Mouse (Mus musculus) hindbrain, embryonic 13.5 days (tissue): ENCODE measurements around the gene Plek. TPM values are rescaled to one million over a fixed set of nuclear protein-coding genes. Genes with fewer than 3 reads are reported as not detected.

Experiments used
- ATAC-seq: fragments of 200-750 bp; cut with Nextera tagmentation; 2 replicates; pipeline ENCODE4 v1.8.0; 2017; ENCODE audit warnings: moderate TSS enrichment; ENCODE audit not compliant: low FRiP score
- H3K27ac ChIP-seq: fragments of 300-500 bp; sonication (generic); 2 replicates; pipeline ENCODE4 v1.5.1; 2015; ENCODE audit warnings: inconsistent platforms, mild to moderate bottlenecking, moderate library complexity
- H3K27me3 ChIP-seq: fragments of 300-500 bp; sonication (generic); 2 replicates; pipeline ENCODE4 v1.6.1; 2015; ENCODE audit warnings: mild to moderate bottlenecking, inconsistent platforms
- H3K36me3 ChIP-seq: fragments of 300-500 bp; sonication (generic); 2 replicates; pipeline ENCODE4 v1.6.1; 2015; ENCODE audit warnings: mild to moderate bottlenecking, inconsistent platforms
- H3K4me1 ChIP-seq: fragments of 300-500 bp; sonication (generic); replicated peaks from 2 replicates; pipeline ENCODE4 v1.6.1; 2015; ENCODE audit warnings: inconsistent platforms
- H3K4me2 ChIP-seq: fragments of 300-500 bp; sonication (generic); 2 replicates; pipeline ENCODE4 v1.6.1; 2015; ENCODE audit warnings: inconsistent platforms, mild to moderate bottlenecking, moderate library complexity
- H3K4me3 ChIP-seq: fragments of 300-500 bp; sonication (generic); 2 replicates; pipeline ENCODE4 v1.5.1; 2015; ENCODE audit warnings: mild to moderate bottlenecking, inconsistent platforms
- H3K9ac ChIP-seq: fragments of 300-500 bp; sonication (generic); 2 replicates; pipeline ENCODE4 v1.6.1; 2015; ENCODE audit warnings: mild to moderate bottlenecking, inconsistent platforms
- H3K9me3 ChIP-seq: fragments of 300-500 bp; sonication (generic); 2 replicates; pipeline ENCODE4 v1.6.1; 2016; ENCODE audit warnings: inconsistent platforms
- WGBS: fragments of 180-500 bp; shearing (Covaris S2); methylation state at CpG from one replicate; pipeline ENCODE4 v1.1.7; 2015; 5-methylcytosine and 5-hydroxymethylcytosine counted together
- polyA plus RNA-seq: library from polyadenylated mRNA; unstranded; fragments of >200 nt; fragmentation: Nextera tagmentation; extraction: Ambion mirVana; gene quantifications from 2 replicates; pipeline ENCODE4 v1.2.1, GENCODE M21; 2015

Gene Plek
- polyA plus RNA-seq, 1 experiment from 2014 or later = 4.6 TPM

- no peak overlapping the region for H3K4me2 ChIP-seq
- H3K27me3 ChIP-seq = no peaks in the 10 kb centered on the region
- no peak overlapping the region for H3K4me3 ChIP-seq
- no peaks in the 10 kb centered on the region for H3K4me1 ChIP-seq
- H3K9me3 ChIP-seq = no peaks in the 10 kb centered on the region
- H3K9ac ChIP-seq = no peak overlapping the region
- no peaks in the 10 kb centered on the region for H3K36me3 ChIP-seq
- ATAC-seq = no peak
- no peak overlapping the region for H3K27ac ChIP-seq
Observed at GRCm38 (mm10) chr11:16996818-16997217, 55.4 kb downstream of the Plek start.

GRCm38 (mm10) chr11:16992880-16993279 lies 59.3 kb downstream of the Plek start:
- Histone ChIP-seq H3K4me1 (no peaks in the 10 kb centered on the region), H3K27ac (no peak overlapping the region), H3K27me3 (no peaks in the 10 kb centered on the region), H3K9ac (no peak overlapping the region), H3K36me3 (no peaks in the 10 kb centered on the region), H3K9me3 (no peaks in the 10 kb centered on the region), H3K4me3 (no peak overlapping the region), H3K4me2 (no peak overlapping the region)
- no peak for ATAC-seq
- 88% methylated on average over 6 of the region's 6 CpGs for WGBS

GRCm38 (mm10) chr11:16989885-16990284 lies 62.3 kb downstream of the Plek start:
- Histone ChIP-seq H3K4me1 (no peaks in the 10 kb centered on the region), H3K4me2 (no peak overlapping the region), H3K27me3 (no peaks in the 10 kb centered on the region), H3K4me3 (no peak overlapping the region), H3K36me3 (no peaks in the 10 kb centered on the region), H3K9ac (no peak overlapping the region), H3K27ac (no peak overlapping the region), H3K9me3 (no peaks in the 10 kb centered on the region)
- WGBS = 92% methylated on average over 5 of the region's 5 CpGs
- no peak for ATAC-seq

GRCm38 (mm10) chr11:16987745-16988328 lies 64.3 kb downstream of the Plek start:
- no peak for ATAC-seq
- 90% methylated on average over 6 of the region's 6 CpGs for WGBS
- H3K27ac ChIP-seq = no peak overlapping the region

GRCm38 (mm10) chr11:16986550-16987187 lies 65.5 kb downstream of the Plek start:
- 89% methylated on average over 7 of the region's 7 CpGs for WGBS
- H3K9ac ChIP-seq = no peak overlapping the region
- no peak overlapping the region for H3K4me3 ChIP-seq
- no peaks in the 10 kb centered on the region for H3K27me3 ChIP-seq
- no peaks in the 10 kb centered on the region for H3K4me1 ChIP-seq
- no peak overlapping the region for H3K4me2 ChIP-seq
- no peaks in the 10 kb centered on the region for H3K9me3 ChIP-seq
- no peak overlapping the region for H3K27ac ChIP-seq
- peaks cover under 1% of the 10 kb centered on the region; the same call in 1 of the 2 replicates for H3K36me3 ChIP-seq
- no peak for ATAC-seq

More at GRCm38 (mm10) chr11:16987745-16988328, 64.3 kb downstream of the Plek start:
- H3K9ac ChIP-seq = no peak overlapping the region
- H3K36me3 ChIP-seq = no peaks in the 10 kb centered on the region
- H3K4me3 ChIP-seq = no peak overlapping the region
- no peak overlapping the region for H3K4me2 ChIP-seq
- H3K4me1 ChIP-seq = no peaks in the 10 kb centered on the region
- no peaks in the 10 kb centered on the region for H3K27me3 ChIP-seq
- H3K9me3 ChIP-seq = no peaks in the 10 kb centered on the region

- no peak overlapping the region for H3K4me2 ChIP-seq
- H3K4me1 ChIP-seq = no peaks in the 10 kb centered on the region
- H3K27me3 ChIP-seq = no peaks in the 10 kb centered on the region
- H3K9ac ChIP-seq = no peak overlapping the region
- no peak for ATAC-seq
- peaks cover 7% of the 10 kb centered on the region; the same call in 1 of the 2 replicates for H3K36me3 ChIP-seq
- H3K9me3 ChIP-seq = no peaks in the 10 kb centered on the region
- no peak overlapping the region for H3K4me3 ChIP-seq
- no peak overlapping the region for H3K27ac ChIP-seq
- 94% methylated on average over 5 of the region's 5 CpGs for WGBS
Observed at GRCm38 (mm10) chr11:16978161-16978707, 73.9 kb downstream of the Plek start.

- H3K4me3 ChIP-seq = no peak overlapping the region
- ATAC-seq = no peak
- peaks cover 7% of the 10 kb centered on the region; the same call in 1 of the 2 replicates for H3K36me3 ChIP-seq
- 82% methylated on average over 2 of the region's 2 CpGs for WGBS
- no peak overlapping the region for H3K9ac ChIP-seq
- no peaks in the 10 kb centered on the region for H3K27me3 ChIP-seq
- H3K4me2 ChIP-seq = no peak overlapping the region
- H3K9me3 ChIP-seq = no peaks in the 10 kb centered on the region
- no peak overlapping the region for H3K27ac ChIP-seq
- H3K4me1 ChIP-seq = no peaks in the 10 kb centered on the region
Observed at GRCm38 (mm10) chr11:16977611-16978010, 74.6 kb downstream of the Plek start.

- WGBS = 84% methylated on average over 4 of the region's 4 CpGs
- H3K27ac ChIP-seq = no peak overlapping the region
- H3K4me1 ChIP-seq = no peaks in the 10 kb centered on the region
- H3K4me2 ChIP-seq = no peak overlapping the region
- no peaks in the 10 kb centered on the region for H3K27me3 ChIP-seq
- no peak for ATAC-seq
- no peak overlapping the region for H3K4me3 ChIP-seq
- peaks cover 7% of the 10 kb centered on the region; the same call in 1 of the 2 replicates for H3K36me3 ChIP-seq
- no peak overlapping the region for H3K9ac ChIP-seq
- no peaks in the 10 kb centered on the region for H3K9me3 ChIP-seq
Observed at GRCm38 (mm10) chr11:16976937-16977336, 75.2 kb downstream of the Plek start.

GRCm38 (mm10) chr11:16973086-16973485 lies 79.1 kb downstream of the Plek start:
- no peak for ATAC-seq
- Histone ChIP-seq H3K9ac (no peak overlapping the region), H3K4me3 (no peak overlapping the region), H3K27me3 (no peaks in the 10 kb centered on the region), H3K4me1 (no peaks in the 10 kb centered on the region), H3K36me3 (no peaks in the 10 kb centered on the region), H3K9me3 (no peaks in the 10 kb centered on the region), H3K4me2 (no peak overlapping the region), H3K27ac (no peak overlapping the region)
- 83% methylated on average over 1 of the region's 1 CpGs for WGBS

GRCm38 (mm10) chr11:16972027-16972426 lies 80.2 kb downstream of the Plek start:
- no peak overlapping the region for H3K9ac ChIP-seq
- H3K4me1 ChIP-seq = no peaks in the 10 kb centered on the region
- ATAC-seq = no peak
- 92% methylated on average over 3 of the region's 3 CpGs for WGBS
- no peaks in the 10 kb centered on the region for H3K27me3 ChIP-seq
- H3K27ac ChIP-seq = no peak overlapping the region
- H3K4me3 ChIP-seq = no peak overlapping the region
- no peak overlapping the region for H3K4me2 ChIP-seq
- H3K9me3 ChIP-seq = no peaks in the 10 kb centered on the region
- no peaks in the 10 kb centered on the region for H3K36me3 ChIP-seq

GRCm38 (mm10) chr11:16969650-16970049 lies 82.5 kb downstream of the Plek start:
- no peaks in the 10 kb centered on the region for H3K36me3 ChIP-seq
- ATAC-seq = no peak
- WGBS = 84% methylated on average over 2 of the region's 2 CpGs

GRCm38 (mm10) chr11:16967806-16968205 lies 84.4 kb downstream of the Plek start:
- no peak overlapping the region for H3K4me3 ChIP-seq
- no peak overlapping the region for H3K9ac ChIP-seq
- WGBS = 57% methylated on average over 2 of the region's 2 CpGs
- no peak for ATAC-seq
- no peaks in the 10 kb centered on the region for H3K27me3 ChIP-seq
- no peaks in the 10 kb centered on the region for H3K9me3 ChIP-seq
- no peak overlapping the region for H3K27ac ChIP-seq
- no peaks in the 10 kb centered on the region for H3K4me1 ChIP-seq
- no peak overlapping the region for H3K4me2 ChIP-seq
- H3K36me3 ChIP-seq = no peaks in the 10 kb centered on the region

More at GRCm38 (mm10) chr11:16969650-16970049, 82.5 kb downstream of the Plek start:
- H3K9me3 ChIP-seq = no peaks in the 10 kb centered on the region
- no peaks in the 10 kb centered on the region for H3K4me1 ChIP-seq
- no peak overlapping the region for H3K4me2 ChIP-seq
- H3K4me3 ChIP-seq = no peak overlapping the region
- H3K9ac ChIP-seq = no peak overlapping the region
- H3K27me3 ChIP-seq = no peaks in the 10 kb centered on the region
- no peak overlapping the region for H3K27ac ChIP-seq

GRCm38 (mm10) chr11:16958520-16958919 lies 93.7 kb downstream of the Plek start:
- no peaks in the 10 kb centered on the region for H3K36me3 ChIP-seq
- H3K4me1 ChIP-seq = no peaks in the 10 kb centered on the region
- no peak overlapping the region for H3K9ac ChIP-seq
- no peak overlapping the region for H3K27ac ChIP-seq
- no peaks in the 10 kb centered on the region for H3K9me3 ChIP-seq
- no peaks in the 10 kb centered on the region for H3K27me3 ChIP-seq
- H3K4me2 ChIP-seq = no peak overlapping the region
- ATAC-seq = no peak
- H3K4me3 ChIP-seq = no peak overlapping the region
- 90% methylated on average over 1 of the region's 1 CpGs for WGBS
